Mouse (Mus musculus) liver, embryonic 14.5 days (tissue): ENCODE data around the gene S100pbp.

Experiments
- CTCF ChIP-seq: IDR thresholded peaks from 2 replicates; pipeline ENCODE4 v1.5.1; 2016; ENCODE audit warnings: antibody characterized with exemption, low read depth, control low read depth
- EP300 ChIP-seq: IDR thresholded peaks from 2 replicates; pipeline ENCODE4 v1.6.1; 2016; ENCODE audit warnings: antibody characterized with exemption, low read depth

- no peak for TF ChIP-seq CTCF
- no peak for TF ChIP-seq EP300
These were observed 43.6 kb downstream of the S100pbp start for GRCm38 (mm10) chr4:129145943-129146342.
